Mouse (Mus musculus) hindbrain, embryonic 10.5 days (tissue): ENCODE results near the gene Klhl21. TPM values are rescaled to one million over a fixed set of nuclear protein-coding genes. Genes with fewer than 3 reads are reported as not detected.
A peak's percentile ranks its signal among the peaks of the same experiment; 100 is the strongest.

Experiments
- DNase-seq: peaks from one replicate; pipeline ENCODE4 v3.0.0-alpha.2; 2017; ENCODE audit warnings: low spot score
- H3K27ac ChIP-seq: fragments of 300-500 bp; sonication (generic); 2 replicates; pipeline ENCODE4 v1.5.1; 2016; ENCODE audit warnings: mild to moderate bottlenecking, moderate library complexity
- H3K27me3 ChIP-seq: fragments of 300-500 bp; sonication (generic); 2 replicates; pipeline ENCODE4 v1.6.1; 2016; ENCODE audit warnings: mild to moderate bottlenecking; ENCODE audit not compliant: poor library complexity, insufficient read depth, severe bottlenecking
- H3K36me3 ChIP-seq: fragments of 300-500 bp; sonication (generic); 2 replicates; pipeline ENCODE4 v1.6.1; 2016; ENCODE audit warnings: mild to moderate bottlenecking, moderate library complexity
- H3K4me1 ChIP-seq: fragments of 300-500 bp; sonication (generic); replicated peaks from 2 replicates; pipeline ENCODE4 v1.6.1; 2016; ENCODE audit warnings: mild to moderate bottlenecking
- H3K4me3 ChIP-seq: fragments of 300-500 bp; sonication (generic); 2 replicates; pipeline ENCODE4 v1.5.1; 2016; ENCODE audit warnings: mild to moderate bottlenecking, moderate library complexity
- H3K9me3 ChIP-seq: fragments of 300-500 bp; sonication (generic); 2 replicates; pipeline ENCODE4 v1.6.1; 2016; ENCODE audit warnings: mild to moderate bottlenecking, moderate library complexity
- WGBS: fragments of 180-500 bp; shearing (Covaris S2); methylation state at CpG from one replicate; pipeline ENCODE4 v1.1.7; 2016; 5-methylcytosine and 5-hydroxymethylcytosine counted together
- polyA plus RNA-seq: library from polyadenylated mRNA; unstranded; fragments of >200 nt; fragmentation: Nextera tagmentation; extraction: Ambion mirVana; gene quantifications from 2 replicates; pipeline ENCODE4 v1.2.1, GENCODE M21; 2016

The Klhl21 gene
- polyA plus RNA-seq, result 7.7 and 8.7 TPM in 2 replicates

DNA sequence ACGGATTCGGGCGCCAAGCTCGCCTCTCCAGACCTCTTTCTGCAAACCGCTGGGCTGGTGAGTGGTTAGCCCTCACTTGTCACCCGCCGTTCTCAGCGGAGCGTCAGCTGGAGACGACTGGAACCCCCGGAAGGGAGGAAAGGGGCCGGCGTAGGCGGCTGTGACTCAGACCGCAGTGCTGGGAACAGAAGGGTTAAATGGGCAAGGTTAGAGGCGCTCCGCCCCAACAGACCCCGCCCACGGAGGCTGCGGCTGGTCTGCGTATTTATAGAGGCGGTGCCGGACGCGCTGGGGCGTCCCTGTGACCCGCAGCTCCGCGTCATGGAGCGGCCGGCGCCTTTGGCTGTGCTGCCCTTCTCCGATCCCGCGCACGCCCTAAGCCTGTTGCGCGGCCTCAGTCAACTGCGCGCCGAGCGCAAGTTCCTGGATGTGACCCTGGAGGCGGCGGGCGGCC lies at the start of gene Klhl21:
TSS of gene Klhl21 (plus strand) at position 182 of the 454 bp plus-strand sequence.
- Histone ChIP-seq H3K9me3 (no peaks in the 10 kb centered on the region), H3K27me3 (peaks cover 31% of the 10 kb centered on the region), H3K4me3 (peak within 1 kb of the TSS; percentile 72), H3K27ac (peak within 1 kb of the TSS; percentile 84), H3K36me3 (peaks cover 16% of the 10 kb centered on the region), H3K4me1 (peaks cover 58% of the 10 kb centered on the region)
- WGBS, result under 1% methylated on average over 45 of the region's 45 CpGs
- DNase-seq, result peak; percentile 92

DNA sequence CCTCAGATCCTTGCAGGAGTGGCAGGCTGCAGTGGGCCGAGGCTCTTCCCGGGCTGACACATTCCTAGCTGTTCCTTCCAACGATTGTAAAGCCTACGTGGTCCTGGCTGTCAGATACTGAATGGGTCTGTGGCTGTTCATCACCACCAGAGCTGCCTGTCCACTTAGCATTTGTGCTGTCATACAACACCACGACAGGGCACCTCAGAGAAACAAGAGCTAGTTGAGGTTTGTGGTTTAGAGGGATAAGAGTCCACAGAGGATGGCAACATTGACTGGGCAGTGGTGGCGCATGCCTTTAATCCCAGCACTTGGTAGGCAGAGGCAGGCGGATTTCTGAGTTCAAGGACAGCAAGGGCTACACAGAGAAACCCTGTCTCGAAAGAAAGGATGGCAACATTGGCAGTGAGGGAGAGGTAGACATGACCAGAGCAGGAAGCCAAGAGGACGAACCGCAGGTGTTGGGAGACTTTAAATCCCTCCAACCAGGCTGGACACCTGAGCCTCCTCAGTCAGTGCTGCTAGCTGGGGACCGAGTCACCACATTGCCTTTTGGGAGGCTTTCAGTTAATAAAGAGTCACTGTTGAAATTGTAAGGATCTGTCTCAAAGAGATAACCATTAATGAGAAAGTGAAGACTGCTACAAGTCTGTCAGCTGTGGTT lies 48.6 kb upstream of the Klhl21 start:
- no peaks in the 10 kb centered on the region for H3K9me3 ChIP-seq
- DNase-seq, result no peak
- H3K4me1 ChIP-seq, result no peaks in the 10 kb centered on the region
- H3K4me3 ChIP-seq, result no peak overlapping the region
- no peaks in the 10 kb centered on the region for H3K27me3 ChIP-seq
- H3K27ac ChIP-seq, result peak overlapping the region; percentile 53; the same call in 1 of the 2 replicates
- peaks cover 96% of the 10 kb centered on the region for H3K36me3 ChIP-seq
- WGBS, result 93% methylated on average over 11 of the region's 11 CpGs

DNA sequence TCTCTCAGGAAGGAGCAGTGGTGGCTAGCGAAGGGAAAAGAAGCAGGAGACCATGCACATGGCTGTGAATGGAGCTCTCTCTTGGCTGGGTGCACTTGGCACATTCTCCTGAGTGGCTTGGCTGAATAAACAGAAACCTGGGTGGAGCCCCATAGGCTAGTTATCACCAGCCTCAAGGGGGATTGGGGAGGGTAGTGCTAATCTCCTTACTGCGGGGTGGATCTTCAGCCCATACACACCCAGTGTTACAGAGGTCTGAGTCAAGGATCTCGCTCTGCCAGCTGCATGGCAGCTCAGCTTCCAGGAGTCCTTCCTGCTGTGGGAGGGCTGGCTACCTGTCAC lies 48.1 kb upstream of the Klhl21 start:
- Histone ChIP-seq H3K4me3 (no peak overlapping the region), H3K4me1 (no peaks in the 10 kb centered on the region), H3K36me3 (peaks cover 94% of the 10 kb centered on the region), H3K9me3 (no peaks in the 10 kb centered on the region), H3K27me3 (no peaks in the 10 kb centered on the region), H3K27ac (0 out of 2 replicates have a peak overlapping the region, but pooled peaks have one; percentile 53)
- 83% methylated on average over 3 of the region's 3 CpGs for WGBS
- no peak for DNase-seq

DNA sequence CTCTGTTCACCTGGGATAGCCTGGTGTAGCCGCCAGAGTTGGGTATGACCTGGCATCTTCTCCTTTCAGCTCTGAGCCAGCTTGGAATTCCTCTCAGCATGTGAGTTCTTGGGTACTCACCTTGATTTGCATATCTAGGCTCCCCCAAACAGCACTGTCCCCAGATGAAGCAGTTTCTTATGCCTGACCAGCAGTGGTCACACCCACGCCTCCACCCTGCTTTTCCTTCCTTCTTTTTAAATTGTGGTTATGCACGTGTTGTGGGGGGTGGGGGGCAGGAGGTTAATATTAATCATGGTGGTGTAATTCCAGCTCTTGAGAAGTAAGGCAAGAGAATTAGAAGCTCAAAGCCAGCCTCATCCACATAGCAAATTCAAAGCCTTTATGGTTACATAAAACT lies 45.8 kb upstream of the Klhl21 start:
- 88% methylated on average over 3 of the region's 3 CpGs for WGBS
- no peak overlapping the region for H3K27ac ChIP-seq
- H3K9me3 ChIP-seq, result no peaks in the 10 kb centered on the region
- H3K27me3 ChIP-seq, result no peaks in the 10 kb centered on the region
- H3K36me3 ChIP-seq, result peaks cover 94% of the 10 kb centered on the region
- no peak for DNase-seq
- H3K4me1 ChIP-seq, result no peaks in the 10 kb centered on the region
- no peak overlapping the region for H3K4me3 ChIP-seq

DNA sequence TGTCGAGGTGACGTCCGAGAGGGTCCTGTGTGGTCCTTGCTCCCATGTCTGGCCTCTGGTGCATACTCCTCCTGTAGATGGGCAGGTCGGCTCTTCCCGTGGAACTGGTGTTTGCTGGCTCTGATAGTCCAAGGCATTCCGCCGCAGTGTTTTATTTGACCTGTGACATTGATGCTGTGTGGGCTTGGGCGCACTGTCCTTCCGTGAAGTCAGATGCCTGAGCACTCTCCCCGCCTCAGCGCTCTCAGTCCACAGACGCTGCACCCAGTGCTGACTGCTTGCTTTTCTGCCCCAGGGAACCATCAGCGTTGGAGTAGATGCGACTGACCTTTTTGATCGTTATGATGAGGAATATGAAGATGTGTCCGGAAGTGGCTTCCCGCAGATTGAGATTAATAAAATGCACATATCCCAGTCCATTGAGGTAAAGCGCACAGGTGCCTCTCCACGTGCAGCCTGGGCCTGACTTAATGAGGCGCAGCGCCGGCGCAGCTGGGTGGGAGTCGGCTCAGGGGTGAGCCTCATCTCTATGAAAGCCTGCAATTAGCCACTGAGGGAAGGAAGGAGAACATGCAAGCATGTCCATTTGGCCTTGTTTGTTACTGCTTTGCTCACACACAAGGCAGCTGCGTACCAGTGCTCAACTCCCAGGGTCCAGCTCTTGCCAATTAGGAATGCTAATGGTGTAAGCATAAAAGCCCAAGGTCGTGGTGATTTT lies 40.2 kb upstream of the Klhl21 start:
- no peaks in the 10 kb centered on the region for H3K27me3 ChIP-seq
- peaks cover 91% of the 10 kb centered on the region for H3K36me3 ChIP-seq
- no peak overlapping the region; the same call in 1 of the 2 replicates for H3K27ac ChIP-seq
- 95% methylated on average over 26 of the region's 26 CpGs for WGBS
- H3K4me1 ChIP-seq, result no peaks in the 10 kb centered on the region
- DNase-seq, result no peak
- no peak overlapping the region for H3K4me3 ChIP-seq
- H3K9me3 ChIP-seq, result no peaks in the 10 kb centered on the region

DNA sequence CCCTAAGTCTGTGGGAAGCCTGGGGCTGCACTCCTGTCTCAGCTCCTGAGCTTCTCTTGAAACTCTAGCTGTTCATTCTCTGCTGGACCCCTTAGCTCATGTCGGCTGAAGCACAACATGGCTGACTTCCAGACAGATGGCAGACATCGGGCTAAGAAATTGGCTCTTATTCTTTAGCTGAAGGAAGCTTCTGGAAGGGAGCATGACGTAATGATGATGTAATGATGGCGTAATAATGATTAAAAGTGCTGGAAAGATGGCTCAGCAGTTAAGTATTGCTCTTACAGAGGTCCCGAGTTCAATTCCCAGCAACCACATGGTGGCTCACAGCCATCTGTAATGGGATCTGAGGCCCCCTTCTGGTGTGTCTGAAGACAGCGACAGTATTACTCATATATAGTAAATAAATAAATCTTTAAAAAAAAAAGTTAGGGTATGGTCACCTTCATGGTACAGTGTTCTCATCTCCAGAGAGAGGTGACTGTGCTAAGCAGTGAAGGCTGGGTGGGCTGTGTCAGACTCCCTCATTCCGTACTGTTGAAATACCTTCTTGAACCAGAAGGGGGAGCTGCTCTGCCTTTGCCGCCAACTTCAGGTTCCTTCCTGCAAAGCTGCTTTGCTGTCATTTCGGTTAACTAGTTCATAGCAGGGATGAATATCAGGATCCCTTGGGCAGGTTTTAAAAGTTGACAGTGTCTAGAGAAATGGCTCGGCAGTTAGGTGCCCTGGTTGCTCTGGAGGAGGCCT lies 36.2 kb upstream of the Klhl21 start:
- H3K27me3 ChIP-seq, result no peaks in the 10 kb centered on the region
- H3K36me3 ChIP-seq, result peaks cover 95% of the 10 kb centered on the region
- peaks cover 7% of the 10 kb centered on the region; the same call in 1 of the 2 replicates for H3K9me3 ChIP-seq
- H3K4me3 ChIP-seq, result no peak overlapping the region
- DNase-seq, result no peak
- no peak overlapping the region for H3K27ac ChIP-seq
- WGBS, result 75% methylated on average over 10 of the region's 10 CpGs
- H3K4me1 ChIP-seq, result no peaks in the 10 kb centered on the region

DNA sequence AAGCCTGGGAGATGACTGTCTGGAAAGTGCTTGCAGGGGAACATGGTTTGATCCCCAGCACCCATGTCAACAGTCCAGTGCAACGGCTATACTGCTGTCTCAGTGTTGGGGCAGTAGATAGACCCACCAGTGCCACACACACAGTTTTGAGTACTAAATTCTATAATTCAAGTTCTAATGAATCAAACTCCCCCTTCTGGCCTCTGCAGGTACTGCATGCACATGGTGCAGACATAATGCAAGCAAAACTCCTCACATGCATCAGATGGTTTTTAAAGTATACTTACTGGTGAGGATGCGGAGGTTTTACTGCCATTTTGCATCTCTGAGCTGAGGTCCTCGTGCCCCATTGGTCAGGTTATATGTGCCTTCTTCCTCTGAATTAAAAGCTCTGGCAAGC lies 33.2 kb upstream of the Klhl21 start:
- Histone ChIP-seq H3K36me3 (peaks cover 95% of the 10 kb centered on the region), H3K27me3 (no peaks in the 10 kb centered on the region), H3K27ac (no peak overlapping the region), H3K9me3 (peaks cover 7% of the 10 kb centered on the region; the same call in 1 of the 2 replicates), H3K4me1 (no peaks in the 10 kb centered on the region), H3K4me3 (no peak overlapping the region)
- DNase-seq, result no peak
- WGBS, result 90% methylated on average over 3 of the region's 3 CpGs

DNA sequence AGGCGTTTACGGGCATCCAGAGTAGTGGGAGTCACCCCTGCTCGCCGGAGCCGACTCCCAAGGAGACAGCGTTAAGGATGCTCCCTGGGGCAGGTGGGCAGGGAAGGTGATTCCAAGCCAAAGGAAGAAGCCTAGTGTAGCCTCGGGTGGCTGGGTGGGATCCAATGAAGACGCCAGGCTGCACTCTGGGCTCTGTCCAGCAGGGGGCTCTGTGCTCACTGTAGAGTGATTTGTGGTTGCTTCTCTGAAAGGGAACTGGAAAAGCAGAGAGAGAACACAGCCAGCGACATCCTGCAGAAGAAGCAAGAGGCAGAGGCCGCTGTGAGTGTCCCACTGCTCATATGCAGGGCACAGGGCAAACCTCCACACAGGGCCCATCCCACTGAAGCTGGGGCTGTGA lies 30.9 kb upstream of the Klhl21 start:
- H3K27me3 ChIP-seq, result no peaks in the 10 kb centered on the region
- no peak overlapping the region for H3K27ac ChIP-seq
- peaks cover 7% of the 10 kb centered on the region for H3K4me1 ChIP-seq
- DNase-seq, result peak; percentile 85
- H3K36me3 ChIP-seq, result peaks cover 98% of the 10 kb centered on the region
- H3K9me3 ChIP-seq, result peaks cover 7% of the 10 kb centered on the region; the same call in 1 of the 2 replicates
- WGBS, result 53% methylated on average over 10 of the region's 10 CpGs
- H3K4me3 ChIP-seq, result no peak overlapping the region

DNA sequence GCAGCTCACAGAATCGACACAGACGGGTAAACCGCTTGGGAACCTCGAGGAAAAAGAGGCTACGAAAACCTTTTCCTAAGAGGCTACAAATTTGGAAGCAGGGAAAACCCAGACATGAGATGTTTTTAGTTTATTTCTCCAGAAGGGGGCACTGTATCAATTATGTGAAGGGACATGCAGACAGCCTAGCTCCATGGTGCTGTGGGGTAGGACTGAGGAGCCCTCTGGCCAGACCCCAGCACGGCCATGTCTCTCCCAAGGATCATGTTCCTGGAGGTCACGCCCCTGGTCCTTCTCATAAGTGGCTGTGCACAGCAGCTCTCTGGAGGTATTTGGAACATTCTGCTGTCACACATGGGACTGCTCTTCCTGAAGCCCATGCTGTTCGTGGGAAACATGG lies 27.9 kb upstream of the Klhl21 start:
- DNase-seq, result no peak
- H3K27me3 ChIP-seq, result no peaks in the 10 kb centered on the region

DNA sequence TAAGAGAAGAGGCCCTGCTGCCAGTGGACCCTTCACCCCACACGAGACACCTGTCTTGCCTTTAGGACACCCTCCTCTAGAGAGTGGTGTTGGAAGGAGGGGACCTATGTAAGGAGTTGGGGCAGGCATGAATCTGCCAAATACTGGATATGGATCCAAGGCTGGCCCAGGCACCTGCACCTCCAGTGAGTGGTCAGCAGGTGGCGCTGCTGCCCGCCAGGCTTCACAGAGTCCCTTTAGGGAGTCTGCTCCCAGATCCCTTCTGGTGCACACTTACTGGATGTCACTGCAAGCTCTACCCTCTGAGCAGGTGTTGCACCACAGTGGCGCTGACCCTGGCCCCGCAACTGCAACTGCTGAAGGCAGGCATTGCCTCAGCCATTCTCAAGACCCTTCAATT lies 27.2 kb upstream of the Klhl21 start:
- Histone ChIP-seq H3K27ac (no peak overlapping the region), H3K4me3 (0 out of 2 replicates have a peak overlapping the region, but pooled peaks have one; percentile 9), H3K4me1 (peaks cover 34% of the 10 kb centered on the region), H3K36me3 (peaks cover 88% of the 10 kb centered on the region), H3K9me3 (no peaks in the 10 kb centered on the region), H3K27me3 (no peaks in the 10 kb centered on the region)
- DNase-seq, result peak; percentile 79
- WGBS, result 15% methylated on average over 5 of the region's 5 CpGs

More for the DNA sequence above, 27.9 kb upstream of the Klhl21 start:
- no peak overlapping the region for H3K27ac ChIP-seq
- no peak overlapping the region for H3K4me3 ChIP-seq
- no peaks in the 10 kb centered on the region for H3K9me3 ChIP-seq
- WGBS, result 83% methylated on average over 8 of the region's 8 CpGs
- peaks cover 92% of the 10 kb centered on the region for H3K36me3 ChIP-seq
- peaks cover 27% of the 10 kb centered on the region for H3K4me1 ChIP-seq

DNA sequence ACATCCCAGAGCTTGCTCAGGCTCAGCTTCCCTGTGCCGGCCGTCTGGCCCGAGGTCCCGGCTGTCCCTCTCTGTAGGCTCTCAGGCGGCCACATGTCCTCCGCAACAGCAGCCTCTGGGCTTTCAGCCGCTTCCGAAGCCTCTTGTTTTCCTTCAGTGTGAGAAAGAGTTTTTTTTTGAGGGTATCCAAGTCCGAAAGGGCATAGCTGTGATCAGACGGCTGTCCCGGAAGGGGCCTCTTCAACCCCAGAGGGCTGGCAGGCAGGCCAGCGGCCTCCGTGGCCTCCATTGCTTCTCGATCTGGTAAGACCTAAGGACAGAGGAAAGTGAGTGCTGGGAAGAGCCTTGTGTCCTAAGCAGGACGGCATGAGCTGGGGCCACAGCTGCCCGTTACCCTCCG lies 25.6 kb upstream of the Klhl21 start:
- Histone ChIP-seq H3K9me3 (no peaks in the 10 kb centered on the region), H3K36me3 (peaks cover 71% of the 10 kb centered on the region), H3K27me3 (no peaks in the 10 kb centered on the region), H3K4me1 (peaks cover 51% of the 10 kb centered on the region), H3K4me3 (no peak overlapping the region), H3K27ac (peak overlapping the region; percentile 50)
- no peak for DNase-seq
- WGBS, result 58% methylated on average over 17 of the region's 17 CpGs

DNA sequence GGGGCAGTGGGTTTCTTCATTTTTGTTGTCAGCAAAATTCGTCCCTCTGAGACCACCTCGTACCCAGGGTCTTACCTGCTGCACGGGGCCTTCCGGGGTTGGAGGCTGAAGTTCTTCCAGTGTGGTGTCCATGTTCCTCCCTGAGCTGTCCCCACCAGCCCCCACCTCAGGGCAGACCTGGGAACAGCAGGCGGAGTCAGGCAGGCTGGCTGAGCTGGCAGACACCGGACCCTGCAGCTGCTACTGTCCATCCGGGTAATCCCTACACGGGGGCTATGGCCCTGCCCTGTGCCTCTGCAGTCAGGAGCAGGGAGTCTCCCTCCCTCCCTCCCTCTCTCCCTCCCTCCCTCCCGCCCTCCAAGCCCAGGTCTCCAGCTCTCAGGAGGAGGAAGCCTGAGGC lies 25.0 kb upstream of the Klhl21 start:
- H3K27me3 ChIP-seq, result no peaks in the 10 kb centered on the region
- no peak overlapping the region for H3K4me3 ChIP-seq
- peaks cover 56% of the 10 kb centered on the region for H3K4me1 ChIP-seq
- DNase-seq, result no peak
- no peaks in the 10 kb centered on the region for H3K9me3 ChIP-seq
- 34% methylated on average over 8 of the region's 9 CpGs for WGBS
- H3K36me3 ChIP-seq, result peaks cover 67% of the 10 kb centered on the region
- peak overlapping the region; percentile 50; the same call in 1 of the 2 replicates for H3K27ac ChIP-seq
